Mouse (Mus musculus) heart, adult 18-20 months (tissue): ENCODE measurements around the gene Ptch1. TPM values are rescaled to one million over a fixed set of nuclear protein-coding genes. Genes with fewer than 3 reads are reported as not detected.

Experiments
- DNase-seq, 2 experiments: peaks; one replicate each; pipeline ENCODE4 v3.0.0; 2021 to 2022; ENCODE audit warnings: mixed read lengths in 1 of 2
- total RNA-seq, 2 experiments: library from RNA; stranded (reverse); gene quantifications; 2 replicates each; pipeline ENCODE4 v1.2.3; 2021

Ptch1 gene
- total RNA-seq, 2 experiments from 2014 or later: 9.8 to 10.1 TPM

- DNase-seq: peak; percentile 69 to 78
Observed at GRCm38 (mm10) chr13:63563781-63564625, 9.4 kb downstream of the Ptch1 start.

GRCm38 (mm10) chr13:63562972-63563780, 10.2 kb downstream of the Ptch1 start:
- DNase-seq: peak; percentile 81 to 85

DNA sequence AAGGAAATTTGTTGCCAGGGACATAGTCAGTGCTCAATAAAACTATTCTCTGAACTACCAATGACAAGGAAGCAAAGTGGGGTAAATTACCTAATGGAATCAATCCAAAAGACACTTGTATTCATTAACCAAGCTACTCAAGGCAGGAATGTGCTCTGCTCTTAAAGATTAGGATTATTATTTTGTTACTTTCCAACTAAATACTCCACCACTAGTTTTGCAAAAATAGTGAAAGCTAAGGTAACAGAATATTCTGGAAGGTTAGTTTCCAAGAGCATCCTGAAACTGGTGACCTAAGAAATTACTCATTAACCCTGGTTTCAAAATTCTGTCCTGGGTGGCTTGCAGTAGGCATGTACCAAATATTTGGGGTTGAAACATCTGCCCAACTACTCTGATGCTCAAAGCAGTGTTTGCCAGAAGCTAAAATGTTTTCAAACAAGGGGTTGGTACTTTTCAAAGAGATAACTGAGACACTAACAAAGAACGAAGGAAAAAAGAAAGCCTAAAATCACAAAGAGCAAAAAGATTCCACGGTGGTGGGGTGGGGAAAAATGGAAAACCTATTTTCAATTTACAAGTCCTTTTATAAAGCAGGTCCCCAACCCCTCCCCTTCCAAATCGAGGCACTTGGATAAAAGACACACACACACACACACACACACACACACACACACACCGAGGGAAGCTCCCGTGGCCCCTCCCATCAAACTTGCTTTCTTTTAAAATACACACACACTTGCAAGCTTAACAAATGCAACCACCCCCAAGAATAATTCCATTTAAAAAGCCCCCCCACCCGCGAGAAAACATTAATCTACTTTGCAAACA, 11.0 kb downstream of the Ptch1 start:
- DNase-seq: peak; percentile 35 to 44

DNA sequence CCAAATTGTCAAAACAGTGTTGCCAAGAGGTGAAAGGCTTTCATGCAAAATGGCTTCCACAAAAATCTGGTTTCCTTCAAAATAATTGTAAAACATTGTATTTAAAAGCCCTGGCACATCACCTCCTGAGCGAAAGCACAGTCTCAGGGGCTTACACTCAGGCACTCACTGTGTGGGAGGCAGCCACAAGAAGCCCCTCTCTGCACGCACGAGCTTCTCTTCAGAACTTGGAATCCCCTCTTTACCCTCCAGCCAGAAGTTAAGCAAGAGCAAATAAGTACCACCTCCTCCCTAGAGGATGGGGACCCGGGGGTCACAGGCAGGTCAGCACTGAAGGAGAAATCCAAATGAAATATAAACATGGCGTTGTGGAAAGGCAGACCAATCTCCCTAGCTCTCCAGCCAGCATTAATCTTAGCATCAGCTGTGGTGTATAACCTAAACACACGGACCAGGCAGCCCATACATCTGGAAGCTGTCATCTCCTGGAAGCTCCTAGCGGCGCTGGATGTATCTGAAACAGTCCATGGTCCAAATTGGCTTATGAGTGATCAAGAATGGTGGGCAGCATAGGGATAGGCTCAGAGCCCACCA, 15.0 kb downstream of the Ptch1 start:
- no peak for DNase-seq

- no peak for DNase-seq
Observed at GRCm38 (mm10) chr13:63556431-63556830, 17.0 kb downstream of the Ptch1 start.

DNA sequence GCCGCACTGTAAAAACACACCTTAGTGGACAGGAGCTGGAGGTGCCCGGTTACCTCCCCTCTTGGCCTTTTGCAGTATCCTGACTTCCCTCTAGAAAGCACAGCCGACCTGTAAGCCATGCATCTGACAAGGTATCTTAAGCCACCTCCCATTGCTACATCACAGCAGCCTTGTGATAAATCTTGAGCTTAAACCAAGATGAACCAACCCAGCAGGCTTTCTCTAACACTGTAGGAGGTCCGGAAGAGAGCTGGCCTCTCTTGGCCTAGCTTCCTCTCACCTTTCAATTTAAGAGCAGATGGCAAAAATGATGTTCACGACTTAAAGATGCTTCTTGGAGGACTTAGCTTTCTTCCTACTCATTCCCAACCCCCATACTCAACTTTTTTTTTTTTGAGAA, 17.5 kb downstream of the Ptch1 start:
- DNase-seq: no peak

DNA sequence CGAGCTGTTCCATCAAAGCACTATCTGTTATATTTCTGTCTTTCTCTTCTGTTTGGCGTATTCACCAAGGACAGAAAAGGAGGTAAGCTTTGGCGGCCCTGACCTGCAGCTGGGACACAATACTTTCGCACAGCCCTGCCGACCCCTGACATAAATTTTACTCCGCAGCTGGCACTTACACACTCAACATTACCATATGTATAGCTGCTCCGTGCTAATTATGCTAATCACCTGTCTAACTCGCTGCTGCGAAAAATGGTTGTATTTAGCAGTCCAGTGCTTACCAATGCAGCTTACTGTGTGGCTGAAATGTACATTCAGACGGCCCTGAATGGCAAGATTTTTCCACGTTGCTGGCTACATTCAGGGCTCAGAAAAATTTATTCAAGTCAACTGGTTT, 18.8 kb downstream of the Ptch1 start:
- no peak for DNase-seq

GRCm38 (mm10) chr13:63553436-63553835, 20.0 kb downstream of the Ptch1 start:
- no peak for DNase-seq

- no peak for DNase-seq
Observed at GRCm38 (mm10) chr13:63552291-63552932, 21.0 kb downstream of the Ptch1 start.

DNA sequence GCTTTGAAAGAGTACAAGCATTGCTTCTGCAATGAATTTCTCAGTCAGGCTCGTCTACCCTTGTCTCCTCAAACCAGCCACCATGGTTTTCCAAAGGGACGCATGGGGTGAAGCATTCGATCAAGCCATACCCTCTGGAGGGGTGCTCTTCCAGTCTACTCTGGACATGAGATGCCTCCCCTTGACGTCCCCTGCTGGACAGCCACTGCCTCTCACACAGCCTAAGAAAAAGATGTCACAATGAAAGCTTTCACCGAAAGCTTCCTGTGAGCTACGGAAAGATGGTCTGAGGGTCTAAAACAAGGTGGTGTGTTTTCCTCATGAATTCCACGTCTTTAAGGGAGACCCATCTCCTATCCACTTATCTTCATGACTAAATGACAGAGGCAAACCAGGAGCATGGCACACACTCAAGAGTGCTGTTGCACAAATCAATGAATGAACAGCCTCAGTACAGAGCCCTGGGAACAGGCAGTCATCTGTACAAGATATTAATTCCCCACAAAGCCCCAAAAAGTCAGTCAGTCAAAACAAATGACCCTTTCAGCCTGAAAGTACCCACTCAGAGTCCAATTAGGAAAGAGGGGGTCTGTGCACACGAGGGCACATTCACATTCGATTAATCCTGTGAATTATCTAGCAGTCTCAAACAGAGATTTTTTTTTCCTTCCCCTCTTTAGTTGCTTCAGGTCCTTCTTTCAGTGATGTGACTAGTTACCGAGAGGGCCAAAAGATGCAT, 21.7 kb downstream of the Ptch1 start:
- DNase-seq: no peak

DNA sequence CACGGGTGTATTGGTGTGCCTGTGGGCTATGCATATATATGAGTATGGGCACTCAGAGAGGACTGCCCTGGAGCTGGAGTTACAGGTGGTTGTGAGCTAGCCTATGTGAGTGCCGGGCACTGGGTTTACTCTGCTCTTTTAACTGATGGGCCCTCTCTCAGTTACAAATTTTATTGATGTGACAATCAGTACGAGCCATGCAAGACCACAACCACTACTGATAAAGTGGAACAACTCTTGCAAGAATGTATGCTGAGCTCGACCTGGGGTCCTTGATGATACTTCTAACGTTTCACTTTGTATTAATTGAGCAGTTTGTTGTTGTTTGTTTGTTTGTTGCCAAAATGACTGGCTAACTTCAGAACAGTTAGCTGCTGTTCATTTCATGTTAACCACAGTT, 23.0 kb downstream of the Ptch1 start:
- no peak for DNase-seq

DNA sequence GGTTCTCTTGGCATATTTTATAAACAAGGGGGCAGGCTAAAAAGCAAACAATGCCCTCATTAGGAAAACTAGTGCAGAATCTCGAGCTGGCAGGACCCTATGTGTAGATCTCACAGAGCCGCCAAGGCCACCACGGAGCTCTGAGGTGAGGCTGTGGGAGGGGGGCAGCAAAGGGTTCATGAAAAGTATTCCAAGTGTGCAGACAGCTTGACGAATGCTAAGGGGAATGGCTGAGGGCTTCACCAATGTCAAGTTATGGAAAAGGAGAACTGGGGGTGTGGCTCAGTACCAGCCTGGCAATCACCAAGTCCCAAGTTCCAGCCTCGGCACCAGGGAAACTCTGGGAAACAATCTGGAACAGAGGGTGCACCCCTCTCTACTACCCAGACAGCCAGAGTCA, 24.2 kb downstream of the Ptch1 start:
- no peak for DNase-seq

GRCm38 (mm10) chr13:63548571-63548970, 24.8 kb downstream of the Ptch1 start:
- no peak for DNase-seq

DNA sequence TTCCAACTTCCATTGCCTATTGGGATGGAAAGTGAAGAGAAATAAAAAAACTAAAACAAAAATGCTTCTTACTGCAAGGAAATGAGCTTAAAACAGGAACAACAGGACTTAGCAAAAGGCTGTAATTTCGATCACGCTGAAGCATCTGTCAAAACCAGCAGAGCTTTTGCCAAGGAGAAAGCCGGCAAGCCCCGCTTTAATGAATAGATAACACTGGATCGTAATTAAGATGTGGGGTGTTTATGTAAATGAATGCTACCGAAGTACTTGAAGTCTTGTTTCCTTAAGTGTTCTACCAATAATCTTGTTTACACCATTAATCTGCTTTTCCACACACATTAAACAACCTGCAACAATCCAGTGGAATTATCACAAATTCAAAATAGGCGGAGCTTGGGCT, 28.1 kb downstream of the Ptch1 start:
- no peak for DNase-seq

DNA sequence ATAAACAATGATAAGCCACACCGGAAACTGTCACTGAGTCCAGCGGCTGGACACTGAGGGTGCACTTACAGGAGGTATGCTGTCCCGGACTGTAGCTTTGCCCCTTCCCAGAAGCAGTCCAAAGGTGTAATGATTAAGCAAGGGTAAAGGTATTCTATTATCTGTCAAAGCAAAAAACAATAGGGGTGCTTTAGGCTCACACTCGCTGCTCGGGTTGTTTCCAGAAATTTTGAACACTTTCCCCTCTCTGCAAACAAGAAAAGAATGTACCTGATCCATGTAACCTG, 28.5 kb downstream of the Ptch1 start:
- DNase-seq: no peak

- DNase-seq: no peak
Observed at GRCm38 (mm10) chr13:63544119-63544966, 29.1 kb downstream of the Ptch1 start.

DNA sequence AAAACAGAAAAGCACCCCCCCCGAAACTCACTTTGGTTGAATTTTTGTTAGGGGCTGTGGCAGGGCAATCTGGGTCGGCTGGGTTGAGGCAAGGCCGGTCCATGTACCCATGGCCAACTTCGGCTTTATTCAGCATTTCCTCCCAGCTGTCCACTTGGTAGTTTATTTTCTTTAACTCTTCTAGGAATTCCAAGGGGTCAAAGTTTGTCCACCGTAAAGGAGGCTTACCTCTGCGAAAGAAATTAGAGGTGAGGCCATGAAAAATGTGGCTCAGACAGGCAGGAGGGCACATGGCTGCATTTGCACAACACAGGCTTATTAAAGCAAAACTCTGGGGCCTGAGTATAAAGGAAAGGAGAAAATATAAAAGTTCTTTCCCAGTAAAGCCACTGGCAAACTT, 29.9 kb downstream of the Ptch1 start:
- DNase-seq: no peak

- no peak for DNase-seq
Observed at GRCm38 (mm10) chr13:63542796-63543384, 30.5 kb downstream of the Ptch1 start.

DNA sequence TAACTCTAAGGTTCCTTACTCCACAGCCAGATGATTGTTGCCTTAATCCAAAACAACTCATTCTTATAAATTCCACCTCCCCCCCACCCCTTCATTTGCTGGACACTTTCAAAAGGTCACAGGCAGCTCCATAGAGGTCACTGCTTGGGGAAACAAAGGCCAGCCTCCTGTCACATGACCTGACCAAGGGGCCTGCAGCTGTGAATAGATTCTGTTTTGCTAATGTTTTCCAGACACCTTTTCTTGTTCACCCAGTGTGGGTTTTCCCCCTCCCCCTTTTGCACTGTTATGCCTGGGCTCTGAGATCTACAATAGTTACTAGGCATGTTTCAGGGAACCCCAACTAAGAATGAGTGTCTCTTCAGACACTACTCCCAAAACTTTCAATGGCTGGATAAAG, 31.9 kb downstream of the Ptch1 start:
- no peak for DNase-seq

DNA sequence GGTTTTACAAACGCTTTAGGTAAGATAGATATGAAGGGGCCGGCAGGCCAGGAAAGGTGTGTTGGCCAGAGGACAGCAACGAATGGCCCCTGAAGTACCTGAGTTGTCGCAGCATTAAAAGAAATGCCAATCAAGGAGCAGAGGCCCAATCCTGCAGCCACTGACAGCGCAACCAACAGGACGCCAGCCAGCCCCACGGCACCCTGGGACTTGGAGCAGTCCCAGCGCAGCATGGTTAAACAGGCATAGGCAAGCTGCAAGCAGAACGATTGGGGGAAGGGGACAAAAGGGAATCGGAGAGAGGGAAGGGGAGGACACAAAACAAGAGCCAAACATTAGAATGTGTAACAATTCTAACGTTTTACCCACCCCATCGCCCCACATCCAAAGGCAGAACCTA, 32.8 kb downstream of the Ptch1 start:
- DNase-seq: no peak
